Mouse (Mus musculus) layer of hippocampus, adult 8-10 months (tissue): ENCODE measurements around the gene Cep97. TPM values are rescaled to one million over a fixed set of nuclear protein-coding genes. Genes with fewer than 3 reads are reported as not detected.
"Not testable (repeated sequence)": the region's sequence is repeated elsewhere in the genome, so short reads cannot be mapped to it uniquely, and the experiment has no call there.

Source experiments
- DNase-seq, 2 experiments: peaks; one replicate each; pipeline ENCODE4 v3.0.0; 2022; ENCODE audit warnings: low spot score in 2 of 2
- total RNA-seq, 4 experiments: library from RNA; stranded (reverse); gene quantifications; 2 replicates each; pipeline ENCODE4 v1.2.4; 2022

Gene Cep97
- total RNA-seq, 4 experiments from 2014 or later: 16.4 to 21.1 (median 18.9) TPM

GRCm38 (mm10) chr16:55891346-55891745 lies 43.3 kb downstream of the Cep97 start:
- no peak for DNase-seq

GRCm38 (mm10) chr16:55890346-55891136 lies 44.1 kb downstream of the Cep97 start:
- DNase-seq: no peak

DNA sequence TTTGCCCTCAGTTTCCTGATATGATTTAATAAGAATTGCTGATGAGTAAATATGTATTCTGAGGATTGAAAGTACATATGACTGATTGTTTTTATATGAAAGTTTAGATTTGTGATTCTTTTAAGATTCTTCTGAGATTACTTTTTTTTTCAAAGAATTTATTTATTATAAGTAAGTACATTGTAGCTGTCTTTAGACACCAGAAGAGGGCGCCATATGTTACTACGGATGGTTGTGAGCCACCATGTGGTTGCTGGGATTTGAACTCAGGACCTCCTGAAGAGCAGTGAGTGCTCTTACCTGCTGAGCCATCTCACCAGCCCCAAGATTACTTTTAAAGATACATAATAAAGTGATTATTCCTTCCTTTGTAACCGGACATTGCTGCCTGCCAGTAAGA lies 45.2 kb downstream of the Cep97 start:
- no peak for DNase-seq

DNA sequence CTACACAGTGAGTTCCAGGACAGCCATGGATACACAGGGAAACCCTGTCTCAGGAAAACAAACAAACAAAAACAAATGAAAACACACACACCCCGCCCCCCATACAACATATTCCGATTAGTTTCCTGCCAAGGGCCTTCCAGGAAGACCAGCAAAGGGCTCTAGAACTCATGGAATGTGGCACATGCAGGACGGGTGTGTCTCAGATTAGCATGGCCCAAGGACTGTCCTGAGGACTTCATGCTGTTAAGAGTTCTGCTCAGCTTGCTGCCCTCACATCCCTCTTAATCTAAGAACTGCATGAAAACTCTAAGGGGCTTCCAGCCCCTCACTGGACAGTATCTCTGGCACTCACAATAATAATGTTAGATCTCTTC lies 46.1 kb downstream of the Cep97 start:
- DNase-seq: no peak

DNA sequence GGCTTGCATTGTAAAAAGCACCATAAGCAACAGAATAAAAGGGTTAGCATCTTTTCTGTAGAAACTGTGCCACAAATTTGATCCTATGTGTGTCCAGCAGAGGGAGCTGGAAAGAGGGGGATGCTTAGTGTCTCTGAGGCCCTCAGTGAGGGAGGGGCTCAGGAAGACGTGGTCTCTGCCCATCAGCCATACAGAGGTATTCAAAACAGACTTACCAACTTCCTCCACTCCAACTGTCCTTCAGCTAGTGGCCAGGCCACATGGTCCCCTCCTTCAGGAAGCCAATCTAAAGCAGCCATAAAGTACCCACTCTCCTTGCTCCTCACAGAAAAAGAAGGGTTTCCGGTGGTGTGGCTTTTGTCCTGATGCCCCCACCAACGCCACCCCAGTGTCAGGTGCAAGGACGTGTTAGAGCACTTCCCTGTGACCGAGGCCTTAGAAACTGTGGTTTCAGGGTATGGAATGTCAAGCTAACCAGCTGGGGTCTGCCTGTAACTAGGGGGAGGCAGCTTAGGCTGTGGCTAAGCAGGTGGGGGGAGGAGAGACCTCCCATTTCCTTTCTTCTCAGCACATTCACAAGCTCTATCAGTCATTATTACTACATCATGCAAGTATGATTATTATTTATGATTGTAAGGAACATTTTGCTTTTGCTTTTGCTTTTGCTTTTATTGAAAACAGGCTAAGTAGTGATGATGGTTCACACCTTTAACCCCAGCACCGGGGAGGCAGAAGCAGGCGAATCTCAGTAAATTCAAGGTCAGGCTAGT lies 46.7 kb downstream of the Cep97 start:
- DNase-seq: no peak

GRCm38 (mm10) chr16:55884246-55884645 lies 50.4 kb downstream of the Cep97 start:
- DNase-seq: no peak

DNA sequence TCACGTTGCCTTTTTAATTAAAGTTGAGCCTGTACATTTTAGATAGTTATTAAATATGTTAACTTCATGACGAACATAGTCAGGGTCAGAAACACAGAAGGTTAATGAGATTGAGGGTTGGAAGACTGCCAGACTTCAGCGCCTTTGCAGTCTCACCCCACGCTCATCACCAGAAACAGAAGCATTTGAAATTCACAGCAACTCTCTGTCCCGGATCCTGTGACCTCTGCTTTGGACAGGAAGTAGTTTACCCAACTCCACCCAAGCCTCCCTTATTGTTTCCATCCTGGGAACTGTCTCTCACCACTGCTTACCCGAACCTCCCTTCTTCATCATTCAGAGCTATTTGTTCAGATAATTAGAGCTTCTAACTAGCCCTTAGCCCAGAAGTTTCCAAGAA lies 58.6 kb downstream of the Cep97 start:
- no peak for DNase-seq

- DNase-seq: no peak
These were observed 70.8 kb downstream of the Cep97 start for GRCm38 (mm10) chr16:55863832-55864231.

GRCm38 (mm10) chr16:55863149-55863815 lies 71.4 kb downstream of the Cep97 start:
- DNase-seq: peak; percentile 48 to 74

- no peak for DNase-seq
These were observed 73.6 kb downstream of the Cep97 start for GRCm38 (mm10) chr16:55861104-55861503.

- DNase-seq: not testable (repeated sequence)
These were observed 75.2 kb downstream of the Cep97 start for GRCm38 (mm10) chr16:55859421-55859820.

GRCm38 (mm10) chr16:55858465-55858864 lies 76.2 kb downstream of the Cep97 start:
- DNase-seq: peak in 1 of 2 experiments; percentile 64

DNA sequence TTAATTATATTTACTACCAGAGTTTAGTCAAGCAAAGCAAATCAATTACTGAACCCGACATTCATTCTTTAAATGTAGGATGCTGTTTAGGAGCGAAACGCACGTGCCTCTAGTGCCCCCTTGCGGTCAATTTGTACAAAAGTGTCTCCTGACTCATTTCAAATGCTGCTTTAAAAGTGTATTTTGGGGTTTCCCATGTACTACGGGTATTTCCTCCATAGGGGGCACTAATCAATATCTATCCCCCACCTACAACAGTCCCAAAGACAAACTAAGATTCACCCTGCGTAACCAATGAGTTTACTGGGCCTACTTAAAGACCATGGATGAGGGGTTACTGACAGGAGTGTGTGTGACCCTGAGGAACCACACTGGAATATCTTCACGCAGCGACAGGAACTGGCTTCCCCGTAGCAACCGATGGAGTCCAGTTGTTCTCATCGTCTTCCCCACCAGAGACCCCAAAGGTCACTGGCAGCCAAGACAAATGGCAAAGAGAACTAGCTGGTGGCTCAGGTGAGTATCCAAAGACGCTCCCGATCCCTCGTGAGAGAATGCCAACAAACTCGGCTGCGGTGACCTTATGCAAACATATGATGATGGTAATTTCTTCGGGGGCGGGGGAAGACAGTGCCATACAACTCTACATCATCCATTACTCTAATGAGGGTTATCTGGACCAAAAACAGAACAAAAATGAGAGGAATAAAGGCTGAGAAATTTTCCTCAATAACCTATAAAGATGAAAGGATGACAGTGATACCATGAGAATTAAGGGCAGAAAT lies 81.5 kb downstream of the Cep97 start:
- DNase-seq: peak; percentile 47 to 74

DNA sequence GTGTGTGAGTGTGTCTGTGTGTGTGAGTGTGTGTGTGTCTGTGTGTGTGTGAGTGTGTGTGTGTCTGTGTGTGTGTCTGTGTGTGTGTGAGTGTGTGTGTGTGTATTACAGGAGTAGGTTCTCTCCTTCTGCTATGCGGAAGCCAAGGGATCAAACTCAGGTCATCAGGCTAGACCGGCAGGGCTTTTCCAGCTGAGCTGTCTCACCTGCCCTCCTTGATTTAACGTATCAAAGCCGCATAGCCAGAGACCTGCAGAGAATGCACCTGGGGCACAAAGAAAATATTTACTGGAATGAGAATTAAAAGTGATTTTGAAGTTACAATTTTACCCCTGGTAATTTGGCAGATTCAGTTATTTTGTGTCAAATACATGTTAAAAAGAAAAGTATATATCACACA lies 82.1 kb downstream of the Cep97 start:
- no peak for DNase-seq

- DNase-seq: no peak
These were observed 84.2 kb downstream of the Cep97 start for GRCm38 (mm10) chr16:55850485-55850884.

Other genes with a start within 250 kb of the Cep97 start
- gene Nfkbiz, start 96.0 kb downstream of the Cep97 start, total RNA-seq: 1 to 10 TPM; 6.2 to 7.2 (median 6.5) TPM
- 10 to 100 TPM; 12.6 to 13.0 (median 12.8) TPM for gene Nxpe3, start 39.6 kb downstream of the Cep97 start, total RNA-seq
- gene Rpl24, start 31.4 kb upstream of the Cep97 start, total RNA-seq: 100 to 1,000 TPM; 327 to 441 (median 373) TPM
- gene Zbtb11, start 39.0 kb upstream of the Cep97 start, total RNA-seq: 10 to 100 TPM; 45.7 to 56.3 (median 50.5) TPM
- gene Pcnp, start 94.9 kb upstream of the Cep97 start, total RNA-seq: 100 to 1,000 TPM; 165 to 177 (median 172) TPM
- 10 to 100 TPM in 3 of 4 experiments, 1 to 10 TPM in 1; 7.8 to 10.6 (median 10.1) TPM for gene Trmt10c, start 103.0 kb upstream of the Cep97 start, total RNA-seq
- gene Senp7, start 113.5 kb upstream of the Cep97 start, total RNA-seq: 10 to 100 TPM; 46.4 to 57.0 (median 52.0) TPM